Mouse (Mus musculus) forebrain, embryonic 13.5 days (tissue): ENCODE measurements around the gene Cpxcr1. TPM values are rescaled to one million over a fixed set of nuclear protein-coding genes. Genes with fewer than 3 reads are reported as not detected.

Source experiments
- ATAC-seq: fragments of 200-750 bp; cut with Nextera tagmentation; 2 replicates; pipeline ENCODE4 v1.8.0; 2017
- H3K27ac ChIP-seq: fragments of 300-500 bp; sonication (generic); 2 replicates; pipeline ENCODE4 v1.5.1; 2015; ENCODE audit warnings: inconsistent platforms, mild to moderate bottlenecking, moderate library complexity
- H3K27me3 ChIP-seq: fragments of 300-500 bp; sonication (generic); 2 replicates; pipeline ENCODE4 v1.6.1; 2015; ENCODE audit warnings: mild to moderate bottlenecking, inconsistent platforms
- H3K36me3 ChIP-seq: fragments of 300-500 bp; sonication (generic); 2 replicates; pipeline ENCODE4 v1.6.1; 2015; ENCODE audit warnings: mild to moderate bottlenecking, inconsistent platforms; ENCODE audit not compliant: poor library complexity, severe bottlenecking
- H3K4me1 ChIP-seq: fragments of 300-500 bp; sonication (generic); 2 replicates; pipeline ENCODE4 v1.6.1; 2015; ENCODE audit warnings: inconsistent platforms
- H3K4me2 ChIP-seq: fragments of 300-500 bp; sonication (generic); 2 replicates; pipeline ENCODE4 v1.6.1; 2015; ENCODE audit warnings: inconsistent platforms, mild to moderate bottlenecking, moderate library complexity
- H3K4me3 ChIP-seq: fragments of 300-500 bp; sonication (generic); 2 replicates; pipeline ENCODE4 v1.5.1; 2015; ENCODE audit warnings: mild to moderate bottlenecking, inconsistent platforms
- H3K9ac ChIP-seq: fragments of 300-500 bp; sonication (generic); 2 replicates; pipeline ENCODE4 v1.6.1; 2015; ENCODE audit warnings: mild to moderate bottlenecking, inconsistent platforms
- H3K9me3 ChIP-seq: fragments of 300-500 bp; sonication (generic); replicated peaks from 2 replicates; pipeline ENCODE4 v1.6.1; 2016; ENCODE audit warnings: inconsistent platforms
- polyA plus RNA-seq: library from polyadenylated mRNA; unstranded; fragments of >200 nt; fragmentation: Nextera tagmentation; extraction: Ambion mirVana; gene quantifications from 2 replicates; pipeline ENCODE4 v1.2.1, GENCODE M21; 2015

Cpxcr1 gene
- polyA plus RNA-seq: not detected in 2 replicates

- H3K27ac ChIP-seq: no peak within 1 kb of the TSS
- no peak within 1 kb of the TSS for H3K4me2 ChIP-seq
- H3K9ac ChIP-seq: no peak within 1 kb of the TSS
- H3K4me3 ChIP-seq: no peak within 1 kb of the TSS
- no peaks in the 10 kb centered on the region for H3K36me3 ChIP-seq
- no peaks in the 10 kb centered on the region for H3K4me1 ChIP-seq
- ATAC-seq: no peak
- H3K9me3 ChIP-seq: no peaks in the 10 kb centered on the region
- H3K27me3 ChIP-seq: no peaks in the 10 kb centered on the region
Measured at GRCm38 (mm10) chrX:116448644-116449043, at the start of gene Cpxcr1. Gene Cpxcr1, plus strand, starts transcription at chrX:116448944.

Other genes starting within 250 kb of the Cpxcr1 start
- gene H2afb2, start 232.2 kb downstream of the Cpxcr1 start, polyA plus RNA-seq: not detected in 2 replicates